Mouse (Mus musculus): Measurements from ENCODE around the gene Pa2g4. TPM values are rescaled to one million over a fixed set of nuclear protein-coding genes. Genes with fewer than 3 reads are reported as not detected.

Pa2g4 gene
- polyA plus RNA-seq, 1 experiment from 2014 or later, result 207 TPM

- peaks cover 66% of the 10 kb centered on the region for H3K36me3 ChIP-seq
- peak; percentile 45; the same call in 1 of the 2 replicates for ATAC-seq (ENCODE audit: low read depth)
These were observed 50.7 kb downstream of the Pa2g4 start for GRCm38 (mm10) chr10:128515044-128515443.

GRCm38 (mm10) chr10:128511761-128512160, 54.0 kb downstream of the Pa2g4 start:
- DNase-seq (no peak), ATAC-seq (ENCODE audit: low read depth) (no peak)
- Histone ChIP-seq H3K9me3 (replicated peaks) (no peaks in the 10 kb centered on the region), H3K9ac (no peak overlapping the region), H3K4me3 (replicated peaks) (no peak overlapping the region), H3K27ac (no peak overlapping the region), H3K27me3 (no peaks in the 10 kb centered on the region), H3K4me1 (replicated peaks) (peaks cover 39% of the 10 kb centered on the region), H3K4me2 (no peak overlapping the region), H3K36me3 (peaks cover 47% of the 10 kb centered on the region)
- 89% methylated on average over 12 of the region's 12 CpGs for WGBS (ENCODE audit: insufficient replicate concordance)

More at GRCm38 (mm10) chr10:128515044-128515443, 50.7 kb downstream of the Pa2g4 start:
- H3K4me3 ChIP-seq (replicated peaks), result no peak overlapping the region
- 56% methylated on average over 4 of the region's 4 CpGs for WGBS (ENCODE audit: insufficient replicate concordance)
- H3K4me2 ChIP-seq, result no peak overlapping the region
- H3K9ac ChIP-seq, result no peak overlapping the region
- DNase-seq, result no peak
- H3K9me3 ChIP-seq (replicated peaks), result no peaks in the 10 kb centered on the region
- H3K4me1 ChIP-seq (replicated peaks), result peaks cover 51% of the 10 kb centered on the region
- peak overlapping the region; percentile 45; the same call in 1 of the 2 replicates for H3K27ac ChIP-seq
- no peaks in the 10 kb centered on the region for H3K27me3 ChIP-seq

GRCm38 (mm10) chr10:128511189-128511588, 54.6 kb downstream of the Pa2g4 start:
- H3K36me3 ChIP-seq, result peaks cover 44% of the 10 kb centered on the region
- ATAC-seq (ENCODE audit: low read depth), result peak; percentile 62
- no peak overlapping the region for H3K4me2 ChIP-seq
- H3K27ac ChIP-seq, result no peak overlapping the region
- no peak overlapping the region for H3K9ac ChIP-seq
- 67% methylated on average over 9 of the region's 9 CpGs for WGBS (ENCODE audit: insufficient replicate concordance)
- H3K4me3 ChIP-seq (replicated peaks), result no peak overlapping the region
- no peak for DNase-seq
- no peaks in the 10 kb centered on the region for H3K9me3 ChIP-seq (replicated peaks)
- H3K27me3 ChIP-seq, result no peaks in the 10 kb centered on the region
- peaks cover 33% of the 10 kb centered on the region for H3K4me1 ChIP-seq (replicated peaks)

- Histone ChIP-seq H3K4me3 (replicated peaks) (no peak overlapping the region), H3K4me1 (replicated peaks) (peaks cover 26% of the 10 kb centered on the region), H3K9ac (no peak overlapping the region), H3K27ac (no peak overlapping the region; the same call in 1 of the 2 replicates), H3K36me3 (peaks cover 36% of the 10 kb centered on the region), H3K27me3 (no peaks in the 10 kb centered on the region), H3K9me3 (replicated peaks) (no peaks in the 10 kb centered on the region), H3K4me2 (no peak overlapping the region)
- 83% methylated on average over 11 of the region's 11 CpGs for WGBS (ENCODE audit: insufficient replicate concordance)
- ATAC-seq (ENCODE audit: low read depth), result no peak
- DNase-seq, result no peak
These were observed 55.5 kb downstream of the Pa2g4 start for GRCm38 (mm10) chr10:128510301-128510700.

- H3K27ac ChIP-seq, result no peak overlapping the region; the same call in 1 of the 2 replicates
- ATAC-seq (ENCODE audit: low read depth) (no peak), DNase-seq (no peak)
These were observed 56.0 kb downstream of the Pa2g4 start for GRCm38 (mm10) chr10:128509831-128510230.

GRCm38 (mm10) chr10:128509203-128509602, 56.6 kb downstream of the Pa2g4 start:
- H3K36me3 ChIP-seq, result peaks cover 31% of the 10 kb centered on the region
- no peaks in the 10 kb centered on the region for H3K27me3 ChIP-seq
- H3K4me1 ChIP-seq (replicated peaks), result peaks cover 31% of the 10 kb centered on the region
- H3K4me2 ChIP-seq, result no peak overlapping the region
- ATAC-seq (ENCODE audit: low read depth) (no peak), DNase-seq (no peak)
- H3K9ac ChIP-seq, result no peak overlapping the region
- WGBS (ENCODE audit: insufficient replicate concordance), result 75% methylated on average over 9 of the region's 9 CpGs
- no peaks in the 10 kb centered on the region for H3K9me3 ChIP-seq (replicated peaks)
- H3K4me3 ChIP-seq (replicated peaks), result no peak overlapping the region
- H3K27ac ChIP-seq, result no peak overlapping the region

More at GRCm38 (mm10) chr10:128509831-128510230, 56.0 kb downstream of the Pa2g4 start:
- WGBS (ENCODE audit: insufficient replicate concordance), result 74% methylated on average over 4 of the region's 4 CpGs
- no peak overlapping the region for H3K4me3 ChIP-seq (replicated peaks)
- no peaks in the 10 kb centered on the region for H3K27me3 ChIP-seq
- H3K36me3 ChIP-seq, result peaks cover 32% of the 10 kb centered on the region
- H3K9me3 ChIP-seq (replicated peaks), result no peaks in the 10 kb centered on the region
- no peak overlapping the region for H3K9ac ChIP-seq
- no peak overlapping the region for H3K4me2 ChIP-seq
- peaks cover 26% of the 10 kb centered on the region for H3K4me1 ChIP-seq (replicated peaks)

- WGBS (ENCODE audit: insufficient replicate concordance), result 80% methylated on average over 9 of the region's 9 CpGs
- H3K36me3 ChIP-seq, result peaks cover 28% of the 10 kb centered on the region
- no peak overlapping the region for H3K9ac ChIP-seq
- no peaks in the 10 kb centered on the region for H3K9me3 ChIP-seq (replicated peaks)
- no peaks in the 10 kb centered on the region for H3K27me3 ChIP-seq
- no peak for ATAC-seq (ENCODE audit: low read depth)
- no peak overlapping the region for H3K4me2 ChIP-seq
- H3K4me3 ChIP-seq (replicated peaks), result no peak overlapping the region
- H3K27ac ChIP-seq, result no peak overlapping the region
- H3K4me1 ChIP-seq (replicated peaks), result peaks cover 41% of the 10 kb centered on the region
- no peak for DNase-seq
These were observed 57.5 kb downstream of the Pa2g4 start for GRCm38 (mm10) chr10:128508260-128508659.

Small RNA genes within 50 kb of the gene (microRNA-seq; reads per million reads assigned to microRNA genes)
- gene Gm47275 (1.2 reads per million), gene Mir6916 (not detected), gene Mir6917 (0.88 reads per million)

Other genes starting within 250 kb of the Pa2g4 start
- gene Cnpy2, start 243.5 kb downstream of the Pa2g4 start, polyA plus RNA-seq (2015; fragmentation: Nextera tagmentation; extraction: Ambion mirVana), result 99.7 and 105 TPM in 2 replicates
- gene Cs, start 228.3 kb downstream of the Pa2g4 start, polyA plus RNA-seq (2015; fragmentation: Nextera tagmentation; extraction: Ambion mirVana), result 149 and 170 TPM in 2 replicates
- 4.6 and 4.8 TPM in 2 replicates for gene Coq10a, start 197.0 kb downstream of the Pa2g4 start, polyA plus RNA-seq (2015; fragmentation: Nextera tagmentation; extraction: Ambion mirVana)
- 5.0 and 5.1 TPM in 2 replicates for gene Ankrd52, start 188.9 kb downstream of the Pa2g4 start, polyA plus RNA-seq (2015; fragmentation: Nextera tagmentation; extraction: Ambion mirVana)
- gene Slc39a5, start 164.8 kb downstream of the Pa2g4 start, polyA plus RNA-seq (2015; fragmentation: Nextera tagmentation; extraction: Ambion mirVana), result 30.5 and 32.8 TPM in 2 replicates
- 57.3 and 64.4 TPM in 2 replicates for gene Nabp2, start 154.5 kb downstream of the Pa2g4 start, polyA plus RNA-seq (2015; fragmentation: Nextera tagmentation; extraction: Ambion mirVana)
- gene Rnf41, start 154.3 kb downstream of the Pa2g4 start, polyA plus RNA-seq (2015; fragmentation: Nextera tagmentation; extraction: Ambion mirVana), result 9.0 and 10.7 TPM in 2 replicates
- gene Smarcc2, start 106.7 kb downstream of the Pa2g4 start, polyA plus RNA-seq (2015; fragmentation: Nextera tagmentation; extraction: Ambion mirVana), result 18.5 and 30.1 TPM in 2 replicates
- 498 and 524 TPM in 2 replicates for gene Myl6, start 71.8 kb downstream of the Pa2g4 start, polyA plus RNA-seq (2015; fragmentation: Nextera tagmentation; extraction: Ambion mirVana)
- 1.2 and 1.3 TPM in 2 replicates for gene Myl6b, start 67.3 kb downstream of the Pa2g4 start, polyA plus RNA-seq (2015; fragmentation: Nextera tagmentation; extraction: Ambion mirVana)
- gene Esyt1, start 40.1 kb downstream of the Pa2g4 start, polyA plus RNA-seq (2015; fragmentation: Nextera tagmentation; extraction: Ambion mirVana), result 9.9 and 10.6 TPM in 2 replicates
- 6.2 and 7.1 TPM in 2 replicates for gene Zc3h10, start 18.2 kb downstream of the Pa2g4 start, polyA plus RNA-seq (2015; fragmentation: Nextera tagmentation; extraction: Ambion mirVana)
- gene Rpl41, start 16.7 kb downstream of the Pa2g4 start, polyA plus RNA-seq (2015; fragmentation: Nextera tagmentation; extraction: Ambion mirVana), result 2,776 and 3,150 TPM in 2 replicates
- gene Erbb3, start 23.7 kb upstream of the Pa2g4 start, polyA plus RNA-seq (2015; fragmentation: Nextera tagmentation; extraction: Ambion mirVana), result 1.2 and 1.9 TPM in 2 replicates
- gene Rps26, start 60.8 kb upstream of the Pa2g4 start, polyA plus RNA-seq (2015; fragmentation: Nextera tagmentation; extraction: Ambion mirVana), result 486 and 551 TPM in 2 replicates
- gene Ikzf4, start 80.0 kb upstream of the Pa2g4 start, polyA plus RNA-seq (2015; fragmentation: Nextera tagmentation; extraction: Ambion mirVana), result 0.12 and 0.21 TPM in 2 replicates
- gene Suox, start 108.1 kb upstream of the Pa2g4 start, polyA plus RNA-seq (2015; fragmentation: Nextera tagmentation; extraction: Ambion mirVana), result 10.7 and 13.9 TPM in 2 replicates
- gene Rab5b, start 130.3 kb upstream of the Pa2g4 start, polyA plus RNA-seq (2015; fragmentation: Nextera tagmentation; extraction: Ambion mirVana), result 24.5 and 31.4 TPM in 2 replicates
- gene Pmel, start 138.2 kb upstream of the Pa2g4 start, polyA plus RNA-seq (2015; fragmentation: Nextera tagmentation; extraction: Ambion mirVana), result 0.30 and 0.52 TPM in 2 replicates
- gene Cdk2, start 139.0 kb upstream of the Pa2g4 start, polyA plus RNA-seq (2015; fragmentation: Nextera tagmentation; extraction: Ambion mirVana), result 61.1 and 71.9 TPM in 2 replicates
- gene Dgka, start 178.9 kb upstream of the Pa2g4 start, polyA plus RNA-seq (2015; fragmentation: Nextera tagmentation; extraction: Ambion mirVana), result 1.8 and 2.6 TPM in 2 replicates
- gene Pym1, start 181.9 kb upstream of the Pa2g4 start, polyA plus RNA-seq (2015; fragmentation: Nextera tagmentation; extraction: Ambion mirVana), result 20.4 and 20.8 TPM in 2 replicates
- gene Mmp19, start 224.9 kb upstream of the Pa2g4 start, polyA plus RNA-seq (2015; fragmentation: Nextera tagmentation; extraction: Ambion mirVana), result 6.9 and 8.3 TPM in 2 replicates
- gene Dnajc14, start 238.1 kb upstream of the Pa2g4 start, polyA plus RNA-seq (2015; fragmentation: Nextera tagmentation; extraction: Ambion mirVana), result 20.4 and 23.6 TPM in 2 replicates
- gene Tmem198b, start 238.4 kb upstream of the Pa2g4 start, polyA plus RNA-seq (2015; fragmentation: Nextera tagmentation; extraction: Ambion mirVana), result 2.4 and 3.2 TPM in 2 replicates

All from liver, embryonic 13.5 days (tissue).